Mouse (Mus musculus) neural tube, embryonic 15.5 days (tissue): ENCODE measurements around the gene Cox6b1. TPM values are rescaled to one million over a fixed set of nuclear protein-coding genes. Genes with fewer than 3 reads are reported as not detected.

Experiments used
- ATAC-seq: fragments of 200-750 bp; cut with Nextera tagmentation; 2 replicates; pipeline ENCODE4 v1.8.0; 2017; ENCODE audit warnings: mild to moderate bottlenecking, moderate TSS enrichment, moderate library complexity; ENCODE audit not compliant: low FRiP score
- H3K27ac ChIP-seq: fragments of 300-500 bp; sonication (generic); replicated peaks from 2 replicates; pipeline ENCODE4 v1.5.1; 2015; ENCODE audit warnings: mild to moderate bottlenecking, inconsistent platforms
- H3K27me3 ChIP-seq: fragments of 300-500 bp; sonication (generic); replicated peaks from 2 replicates; pipeline ENCODE4 v1.6.1; 2015; ENCODE audit warnings: inconsistent platforms
- H3K36me3 ChIP-seq: fragments of 300-500 bp; sonication (generic); 2 replicates; pipeline ENCODE4 v1.6.1; 2015; ENCODE audit warnings: inconsistent platforms
- H3K4me1 ChIP-seq: fragments of 300-500 bp; sonication (generic); 2 replicates; pipeline ENCODE4 v1.6.1; 2015; ENCODE audit warnings: inconsistent platforms
- H3K4me2 ChIP-seq: fragments of 300-500 bp; sonication (generic); 2 replicates; pipeline ENCODE4 v1.6.1; 2015; ENCODE audit warnings: inconsistent platforms, mild to moderate bottlenecking, moderate library complexity
- H3K4me3 ChIP-seq: fragments of 300-500 bp; sonication (generic); replicated peaks from 2 replicates; pipeline ENCODE4 v1.5.1; 2015; ENCODE audit warnings: mild to moderate bottlenecking, inconsistent platforms
- H3K9ac ChIP-seq: fragments of 300-500 bp; sonication (generic); replicated peaks from 2 replicates; pipeline ENCODE4 v1.6.1; 2015; ENCODE audit warnings: mild to moderate bottlenecking, inconsistent platforms
- H3K9me3 ChIP-seq: fragments of 300-500 bp; sonication (generic); replicated peaks from 2 replicates; pipeline ENCODE4 v1.6.1; 2016; ENCODE audit warnings: inconsistent platforms
- WGBS: fragments of 180-500 bp; shearing (Covaris S2); methylation state at CpG from one replicate; pipeline ENCODE4 v1.1.7; 2015; ENCODE audit warnings: mixed read lengths; 5-methylcytosine and 5-hydroxymethylcytosine counted together
- microRNA-seq: library from miRNA; unstranded; fragments of <30 nt; microRNA quantifications from one replicate; pipeline ENCODE4, GENCODE M21; 2017
- polyA plus RNA-seq: library from polyadenylated mRNA; unstranded; fragments of >200 nt; fragmentation: Nextera tagmentation; extraction: Ambion mirVana; gene quantifications from 2 replicates; pipeline ENCODE4 v1.2.1, GENCODE M21; 2015

Gene Cox6b1
- polyA plus RNA-seq, 1 experiment from 2014 or later, result 1,358 TPM

- no peak overlapping the region for H3K4me2 ChIP-seq
- 94% methylated on average over 8 of the region's 8 CpGs for WGBS
- ATAC-seq, result no peak
Measured at GRCm38 (mm10) chr7:30579950-30580349, 46.0 kb downstream of the Cox6b1 start.

GRCm38 (mm10) chr7:30572969-30573368, 53.0 kb downstream of the Cox6b1 start:
- H3K4me3 ChIP-seq, result no peak overlapping the region
- no peaks in the 10 kb centered on the region for H3K9me3 ChIP-seq
- peaks cover 95% of the 10 kb centered on the region for H3K36me3 ChIP-seq
- H3K4me1 ChIP-seq, result no peaks in the 10 kb centered on the region
- H3K27ac ChIP-seq, result no peak overlapping the region
- ATAC-seq, result no peak
- no peak overlapping the region for H3K4me2 ChIP-seq
- no peaks in the 10 kb centered on the region for H3K27me3 ChIP-seq
- no peak overlapping the region; the same call in 1 of the 2 replicates for H3K9ac ChIP-seq
- WGBS, result 88% methylated on average over 2 of the region's 2 CpGs

More at GRCm38 (mm10) chr7:30579950-30580349, 46.0 kb downstream of the Cox6b1 start:
- Histone ChIP-seq H3K27me3 (no peaks in the 10 kb centered on the region), H3K4me3 (no peak overlapping the region), H3K27ac (no peak overlapping the region), H3K4me1 (no peaks in the 10 kb centered on the region), H3K9ac (no peak overlapping the region), H3K36me3 (peaks cover 99% of the 10 kb centered on the region), H3K9me3 (no peaks in the 10 kb centered on the region)

GRCm38 (mm10) chr7:30572389-30572788, 53.6 kb downstream of the Cox6b1 start:
- H3K27ac ChIP-seq, result no peak overlapping the region
- H3K4me2 ChIP-seq, result no peak overlapping the region
- no peaks in the 10 kb centered on the region for H3K27me3 ChIP-seq
- H3K36me3 ChIP-seq, result peaks cover 93% of the 10 kb centered on the region
- no peak for ATAC-seq
- WGBS, result 87% methylated on average over 5 of the region's 5 CpGs
- no peaks in the 10 kb centered on the region for H3K9me3 ChIP-seq
- no peaks in the 10 kb centered on the region for H3K4me1 ChIP-seq
- no peak overlapping the region for H3K4me3 ChIP-seq
- no peak overlapping the region for H3K9ac ChIP-seq

- Histone ChIP-seq H3K9ac (no peak overlapping the region), H3K4me3 (no peak overlapping the region), H3K4me2 (no peak overlapping the region), H3K4me1 (peaks cover 14% of the 10 kb centered on the region), H3K27ac (no peak overlapping the region), H3K9me3 (no peaks in the 10 kb centered on the region), H3K36me3 (peaks cover 65% of the 10 kb centered on the region), H3K27me3 (no peaks in the 10 kb centered on the region)
- ATAC-seq, result no peak
- WGBS, result 91% methylated on average over 11 of the region's 11 CpGs
Measured at GRCm38 (mm10) chr7:30567555-30567954, 58.4 kb downstream of the Cox6b1 start.

Small RNA genes lying within 50 kb of the gene (microRNA-seq; reads per million reads assigned to microRNA genes)
- not detected for gene Mir3569

Other genes with a start within 250 kb of the Cox6b1 start
- 38.6 and 50.0 TPM in 2 replicates for gene Tyrobp, start 212.4 kb downstream of the Cox6b1 start, polyA plus RNA-seq
- gene Hcst, start 206.3 kb downstream of the Cox6b1 start, polyA plus RNA-seq, result 0.95 and 4.5 TPM in 2 replicates
- 2.7 and 3.2 TPM in 2 replicates for gene Nfkbid, start 204.4 kb downstream of the Cox6b1 start, polyA plus RNA-seq
- 577 and 709 TPM in 2 replicates for gene Aplp1, start 180.6 kb downstream of the Cox6b1 start, polyA plus RNA-seq
- 0.15 and 0.36 TPM in 2 replicates for gene Kirrel2, start 168.5 kb downstream of the Cox6b1 start, polyA plus RNA-seq
- 0.14 and 0.23 TPM in 2 replicates for gene Nphs1, start 167.8 kb downstream of the Cox6b1 start, polyA plus RNA-seq
- gene Prodh2, start 132.5 kb downstream of the Cox6b1 start, polyA plus RNA-seq, result 0.42 TPM in 1 of 2 replicates, not detected in the other
- 78.7 and 91.1 TPM in 2 replicates for gene Arhgap33, start 91.1 kb downstream of the Cox6b1 start, polyA plus RNA-seq
- 8.6 and 11.7 TPM in 2 replicates for gene Hspb6, start 74.0 kb downstream of the Cox6b1 start, polyA plus RNA-seq
- gene Proser3, start 73.9 kb downstream of the Cox6b1 start, polyA plus RNA-seq, result 7.9 and 8.6 TPM in 2 replicates
- gene Lin37, start 66.3 kb downstream of the Cox6b1 start, polyA plus RNA-seq, result 55.6 and 61.8 TPM in 2 replicates
- gene U2af1l4, start 62.9 kb downstream of the Cox6b1 start, polyA plus RNA-seq, result 84.2 and 95.2 TPM in 2 replicates
- 14.6 and 14.8 TPM in 2 replicates for gene Gm49396, start 62.8 kb downstream of the Cox6b1 start, polyA plus RNA-seq
- 136 and 139 TPM in 2 replicates for gene Psenen, start 62.5 kb downstream of the Cox6b1 start, polyA plus RNA-seq
- 4.1 and 4.7 TPM in 2 replicates for gene Igflr1, start 60.7 kb downstream of the Cox6b1 start, polyA plus RNA-seq
- 8.5 and 8.8 TPM in 2 replicates for gene Kmt2b, start 37.4 kb downstream of the Cox6b1 start, polyA plus RNA-seq
- gene Zbtb32, start 27.2 kb downstream of the Cox6b1 start, polyA plus RNA-seq, result 0.37 and 0.44 TPM in 2 replicates
- 0.87 and 2.3 TPM in 2 replicates for gene Upk1a, start 13.3 kb downstream of the Cox6b1 start, polyA plus RNA-seq
- gene Etv2, start 9.7 kb upstream of the Cox6b1 start, polyA plus RNA-seq, result not detected in 2 replicates
- gene Rbm42, start 24.2 kb upstream of the Cox6b1 start, polyA plus RNA-seq, result 125 and 129 TPM in 2 replicates
- gene Haus5, start 38.8 kb upstream of the Cox6b1 start, polyA plus RNA-seq, result 22.5 and 29.3 TPM in 2 replicates
- gene Pmis2, start 45.5 kb upstream of the Cox6b1 start, polyA plus RNA-seq, result not detected in 2 replicates
- 0.34 TPM in 1 of 2 replicates, not detected in the other for gene 2200002J24Rik, start 72.8 kb upstream of the Cox6b1 start, polyA plus RNA-seq
- 2.8 and 3.2 TPM in 2 replicates for gene Atp4a, start 86.1 kb upstream of the Cox6b1 start, polyA plus RNA-seq
- 284 and 304 TPM in 2 replicates for gene Tmem147, start 103.4 kb upstream of the Cox6b1 start, polyA plus RNA-seq
- gene Gapdhs, start 117.5 kb upstream of the Cox6b1 start, polyA plus RNA-seq, result 0.73 and 1.0 TPM in 2 replicates
- gene Sbsn, start 125.3 kb upstream of the Cox6b1 start, polyA plus RNA-seq, result 1.6 and 2.0 TPM in 2 replicates
- gene Dmkn, start 137.6 kb upstream of the Cox6b1 start, polyA plus RNA-seq, result 3.7 and 6.2 TPM in 2 replicates
- gene Krtdap, start 161.7 kb upstream of the Cox6b1 start, polyA plus RNA-seq, result 2.4 and 10.4 TPM in 2 replicates
- 0.15 and 1.1 TPM in 2 replicates for gene Ffar2, start 197.6 kb upstream of the Cox6b1 start, polyA plus RNA-seq
- gene Ffar3, start 230.0 kb upstream of the Cox6b1 start, polyA plus RNA-seq, result 0.14 TPM in 1 of 2 replicates, not detected in the other
- not detected in 2 replicates for gene Ffar1, start 235.4 kb upstream of the Cox6b1 start, polyA plus RNA-seq